Mouse (Mus musculus) megakaryocyte, adult 5-6 weeks (primary cell): Measurements from ENCODE around the gene Clec4e. TPM values are rescaled to one million over a fixed set of nuclear protein-coding genes. Genes with fewer than 3 reads are reported as not detected.
"Not testable (repeated sequence)": the region's sequence is repeated elsewhere in the genome, so short reads cannot be mapped to it uniquely, and the experiment has no call there.

Source experiments
- ATAC-seq: 2 replicates; pipeline ENCODE4 v1.8.0; 2016; ENCODE audit warnings: mild to moderate bottlenecking, inconsistent platforms; ENCODE audit not compliant: poor library complexity, severe bottlenecking
- total RNA-seq, 2 experiments: library from RNA; stranded (forward) in 1 of 2; stranded (reverse) in 1 of 2; fragments of 153-499, 151-499 nt in 1 of 2; fragments of 221-1000, 200-1000 nt in 1 of 2; gene quantifications; 2 replicates each; pipeline versions ENCODE4 v1.2.3 to v1.2.4; 2015 to 2017

Gene Clec4e
- total RNA-seq (2015) (44.8 and 44.9 TPM in 2 replicates), total RNA-seq (2017) (43.8 TPM in 2 replicates)

DNA sequence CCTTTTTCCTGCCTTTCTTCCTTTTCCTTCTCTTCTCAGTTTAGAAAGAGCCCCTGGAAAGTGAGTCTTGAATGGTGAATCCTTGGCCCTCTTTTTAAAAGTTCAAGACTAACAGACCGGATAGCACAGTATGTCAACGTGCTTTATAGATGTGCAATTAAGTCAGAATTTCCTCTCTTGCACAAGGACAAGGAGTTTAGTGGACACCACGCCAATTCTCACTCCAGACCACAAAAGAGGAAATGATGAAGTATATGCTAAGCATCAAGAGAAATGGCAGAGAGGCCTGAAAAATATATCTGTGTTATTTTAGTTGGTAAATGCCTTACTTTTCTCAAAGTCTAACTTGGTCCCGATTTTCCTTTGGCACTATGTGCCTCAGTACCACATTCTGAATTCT, at the start of gene Clec4e:
TSS of gene Clec4e (minus strand) at position 118 of the 400 bp plus-strand sequence.
- peak; percentile 82 for ATAC-seq

DNA sequence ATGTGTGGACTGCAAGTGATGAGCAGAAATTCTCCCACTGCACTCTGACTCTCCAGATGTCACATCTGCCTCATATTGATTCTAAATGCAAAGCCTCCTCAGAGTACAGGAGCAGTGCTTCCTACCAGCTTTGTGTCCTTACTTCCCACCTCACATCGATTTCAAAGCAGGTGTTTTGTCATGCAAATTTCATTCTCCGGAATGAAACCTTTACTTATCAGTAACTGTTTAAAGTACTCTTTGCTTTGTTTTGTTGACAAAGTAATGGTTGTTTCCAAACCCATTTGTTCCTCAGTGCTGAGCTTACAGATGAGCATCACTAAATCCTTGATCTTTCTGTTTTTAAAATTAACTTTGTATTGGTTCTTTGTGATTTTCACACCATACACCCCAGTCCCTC, 42.8 kb upstream of the Clec4e start:
- no peak for ATAC-seq

DNA sequence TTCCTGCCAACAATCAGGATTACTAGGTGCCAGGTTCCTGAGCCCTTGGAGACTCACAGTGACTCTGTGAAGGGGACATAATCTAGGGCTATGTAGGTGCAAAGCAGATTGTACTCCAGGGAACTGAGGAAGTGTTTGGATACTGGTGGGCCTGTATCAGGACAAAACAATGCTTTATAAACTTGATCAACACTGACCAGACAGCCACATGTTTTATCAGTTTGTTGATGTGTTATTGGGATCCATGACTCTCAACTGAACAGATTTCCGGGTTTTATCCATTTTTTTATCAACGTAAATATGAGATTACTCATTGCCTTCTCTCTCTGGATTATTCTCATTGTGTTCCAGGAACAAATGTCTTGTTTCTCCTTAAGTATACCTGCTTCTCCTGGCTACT, 18.4 kb upstream of the Clec4e start, which contains the start of gene Vmn2r19:
TSS of gene Vmn2r19 (plus strand) at position 301 of the 400 bp plus-strand sequence.
- no peak for ATAC-seq

DNA sequence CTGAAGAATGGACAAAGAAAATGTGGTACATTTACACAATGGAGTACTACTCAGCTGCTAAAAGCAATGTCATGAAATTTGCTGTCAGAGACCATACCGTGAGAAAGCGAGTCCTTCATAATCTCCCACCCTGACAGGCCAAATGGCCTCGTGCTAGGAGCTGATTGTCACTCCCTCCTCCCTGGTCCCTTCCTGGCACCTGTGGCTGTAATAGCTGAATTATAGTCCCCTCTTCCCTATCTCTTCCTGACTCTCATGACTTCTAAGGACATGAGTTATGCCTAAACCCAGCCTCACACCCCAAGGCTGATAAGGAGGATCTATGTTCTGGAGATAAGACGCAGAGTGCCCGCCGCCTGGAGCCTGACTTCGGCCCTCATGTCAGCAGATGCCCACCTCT, 16.6 kb upstream of the Clec4e start:
- not testable (repeated sequence) for ATAC-seq

DNA sequence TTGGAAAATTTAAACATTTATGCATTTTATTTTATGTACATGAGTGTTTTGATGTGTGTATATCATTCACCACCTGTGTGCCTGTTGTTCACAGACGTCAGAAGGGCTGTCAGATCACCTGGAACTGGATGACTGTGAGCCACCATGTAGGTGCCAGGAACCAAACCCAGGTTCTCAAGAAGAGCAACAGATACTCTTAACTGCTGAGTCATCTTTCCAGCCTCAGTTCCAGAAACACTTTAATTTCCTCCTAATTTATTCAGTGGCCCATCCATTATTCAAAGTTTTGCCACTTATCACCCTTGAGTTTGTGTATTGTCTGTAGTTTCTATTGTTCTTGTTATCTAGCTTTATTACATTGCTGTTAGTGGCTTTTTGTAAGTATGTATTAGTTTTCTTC, 7.0 kb upstream of the Clec4e start:
- no peak for ATAC-seq

DNA sequence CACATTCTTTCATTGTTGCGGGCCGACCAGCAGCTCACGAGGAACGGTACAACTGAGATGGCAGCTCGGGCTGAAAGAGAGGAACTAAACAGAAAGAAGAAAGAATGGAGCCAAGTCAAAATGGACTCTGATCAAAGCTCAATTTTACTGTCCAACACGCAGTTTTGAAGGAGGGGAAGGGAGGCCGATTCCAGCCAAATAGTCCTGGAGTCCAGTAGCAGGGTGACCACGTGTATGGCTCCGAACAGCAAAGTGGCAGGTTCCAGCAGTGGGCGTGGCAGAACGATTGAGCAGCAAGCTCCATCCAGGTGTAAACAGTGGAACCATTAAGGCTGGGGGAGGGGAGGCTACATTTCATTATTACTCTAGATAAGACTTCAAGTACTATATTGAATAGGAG, 3.8 kb upstream of the Clec4e start:
- not testable (repeated sequence) for ATAC-seq

DNA sequence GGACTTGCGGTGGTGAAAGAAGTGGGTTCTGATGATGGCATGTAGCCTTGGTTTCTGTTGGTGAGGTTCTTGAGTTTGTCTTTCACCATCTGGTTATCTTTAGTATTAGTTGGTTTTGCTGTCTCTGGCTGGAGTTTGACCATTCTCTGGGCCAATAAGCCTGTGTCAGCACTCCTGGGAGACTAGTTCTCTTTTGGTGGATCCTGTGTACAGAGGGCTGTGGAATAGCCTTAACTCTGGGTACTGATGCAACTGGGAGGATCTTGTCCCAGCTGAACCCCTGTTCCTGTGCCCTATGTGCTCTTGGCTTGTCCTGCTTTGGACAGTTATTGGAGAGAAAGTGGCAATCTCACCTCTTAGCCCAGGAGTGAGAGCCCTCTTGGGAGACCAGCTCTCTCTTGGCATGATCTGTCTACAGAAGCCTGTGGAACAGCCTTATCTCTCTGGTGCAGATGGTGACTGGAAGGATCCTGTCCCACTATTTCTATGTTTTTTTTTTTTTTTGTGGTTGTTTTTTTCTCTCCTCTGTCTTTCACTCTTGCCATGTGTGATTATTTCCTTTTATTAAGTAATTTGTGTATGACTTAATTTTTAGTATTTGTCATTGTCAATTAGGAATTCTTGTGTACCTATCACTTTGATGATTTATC, 3.2 kb upstream of the Clec4e start:
- ATAC-seq = no peak

DNA sequence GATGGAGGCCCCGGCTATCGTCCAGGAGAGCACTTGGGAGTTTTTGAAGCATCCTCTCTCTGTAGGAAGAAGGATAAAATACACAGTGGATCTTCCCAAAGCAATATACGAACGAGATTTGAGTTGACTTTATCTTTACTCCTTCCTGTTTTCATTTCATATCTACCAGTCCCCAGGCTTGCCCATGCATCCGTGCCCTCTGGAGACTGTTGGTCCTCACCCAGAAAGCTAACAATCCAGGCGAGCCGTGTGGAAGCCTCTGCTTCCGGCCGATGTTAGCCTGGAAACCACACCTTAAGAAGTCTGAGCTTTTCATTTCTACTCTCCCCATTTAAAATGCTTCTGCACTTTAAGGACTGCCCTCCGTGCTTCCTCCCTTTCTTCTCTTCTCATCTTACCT, 739 bp downstream of the Clec4e start:
- ATAC-seq = peak; percentile 34

DNA sequence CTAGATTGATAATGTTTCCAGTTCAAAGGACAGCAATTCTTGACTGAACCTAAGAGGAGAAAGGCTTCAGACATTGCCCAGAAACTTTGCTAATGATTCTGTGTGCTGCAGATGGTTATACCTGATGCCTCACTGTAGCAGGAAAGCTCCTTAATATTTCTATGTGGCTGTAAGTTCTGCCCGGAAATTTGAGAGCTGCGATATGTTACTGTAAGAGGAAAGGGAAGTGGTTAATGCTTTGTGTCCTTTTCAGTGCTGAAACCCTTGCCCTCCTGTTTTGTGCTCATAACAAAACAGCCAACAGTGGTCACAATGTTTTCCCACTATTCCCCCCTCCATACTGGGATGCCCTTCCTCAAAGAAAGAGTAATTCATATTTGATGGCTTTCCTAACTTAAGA, 3.4 kb downstream of the Clec4e start:
- peak; percentile 37 for ATAC-seq

DNA sequence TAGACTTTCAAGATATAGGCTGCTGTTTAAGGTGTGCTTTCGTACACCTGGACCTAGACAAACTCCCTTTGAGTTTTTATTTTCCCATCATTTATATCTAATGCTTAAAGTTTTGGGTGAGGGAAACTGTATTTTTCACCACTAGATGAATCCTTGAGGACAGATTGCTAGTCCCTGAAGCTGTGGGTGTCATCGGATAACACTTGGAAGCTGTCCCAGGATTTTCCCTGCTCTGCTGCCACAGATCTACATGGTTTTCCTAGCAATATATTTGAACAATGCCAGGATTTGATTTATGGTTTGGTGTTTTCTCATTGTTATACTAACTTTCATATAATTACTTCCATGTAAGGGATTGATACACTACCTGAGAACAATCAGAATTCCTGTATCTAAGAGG, 10.2 kb downstream of the Clec4e start:
- no peak for ATAC-seq

DNA sequence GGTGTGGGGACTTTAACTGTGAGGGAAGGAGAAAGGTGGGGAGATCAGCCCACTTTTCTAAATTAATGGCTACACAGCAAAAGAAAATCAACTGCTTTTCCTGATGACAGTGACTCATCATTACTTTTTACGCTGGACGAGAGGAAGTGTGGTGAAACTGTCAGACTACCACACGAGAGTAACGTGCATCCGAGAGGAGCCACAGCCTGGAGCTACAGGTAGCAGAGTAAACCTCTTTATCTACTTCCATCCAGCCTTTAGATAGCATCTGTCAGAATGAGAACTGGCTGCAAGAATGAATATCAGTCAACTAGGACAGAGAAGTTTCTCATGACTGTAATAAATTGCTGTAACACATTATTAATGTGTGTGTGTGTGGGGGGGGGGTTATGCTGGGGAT, 22.7 kb downstream of the Clec4e start:
- ATAC-seq = peak; percentile 61

DNA sequence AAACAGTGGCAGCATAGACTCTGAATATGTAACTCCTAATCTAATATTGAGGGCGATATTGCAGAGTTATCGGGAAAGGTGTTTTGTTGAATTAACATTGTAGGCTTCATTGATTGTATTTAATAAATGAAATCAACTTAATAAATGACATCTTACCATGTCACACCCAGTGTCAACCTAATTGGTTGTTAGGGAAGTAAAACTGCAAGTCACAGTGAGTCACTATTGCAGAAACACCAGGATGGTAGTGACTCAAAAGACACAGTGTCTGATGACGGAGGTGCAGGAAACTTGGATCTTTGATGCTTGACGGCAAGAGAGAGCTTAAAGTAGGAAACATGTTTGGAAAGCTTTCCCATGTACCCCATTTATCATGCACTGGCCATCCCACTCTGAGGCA, 23.9 kb downstream of the Clec4e start:
- peak; percentile 79 for ATAC-seq

DNA sequence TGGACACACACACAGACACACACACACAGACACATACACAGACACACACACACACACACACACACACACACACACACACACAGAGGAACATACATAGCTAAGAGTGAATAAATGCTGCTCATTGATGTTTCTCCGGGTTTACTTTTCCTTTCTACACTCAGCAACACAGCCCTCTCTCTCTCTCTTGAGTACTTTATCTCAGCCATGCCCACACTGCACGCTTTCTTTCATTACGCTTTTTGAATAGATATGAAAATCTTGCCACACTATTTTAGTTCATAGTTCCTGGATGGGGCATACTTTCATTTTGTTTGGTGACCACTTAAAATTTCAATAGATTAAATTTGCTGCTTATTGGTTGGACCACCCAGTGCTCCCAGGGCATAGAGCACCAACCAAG, 25.5 kb downstream of the Clec4e start:
- ATAC-seq = no peak

DNA sequence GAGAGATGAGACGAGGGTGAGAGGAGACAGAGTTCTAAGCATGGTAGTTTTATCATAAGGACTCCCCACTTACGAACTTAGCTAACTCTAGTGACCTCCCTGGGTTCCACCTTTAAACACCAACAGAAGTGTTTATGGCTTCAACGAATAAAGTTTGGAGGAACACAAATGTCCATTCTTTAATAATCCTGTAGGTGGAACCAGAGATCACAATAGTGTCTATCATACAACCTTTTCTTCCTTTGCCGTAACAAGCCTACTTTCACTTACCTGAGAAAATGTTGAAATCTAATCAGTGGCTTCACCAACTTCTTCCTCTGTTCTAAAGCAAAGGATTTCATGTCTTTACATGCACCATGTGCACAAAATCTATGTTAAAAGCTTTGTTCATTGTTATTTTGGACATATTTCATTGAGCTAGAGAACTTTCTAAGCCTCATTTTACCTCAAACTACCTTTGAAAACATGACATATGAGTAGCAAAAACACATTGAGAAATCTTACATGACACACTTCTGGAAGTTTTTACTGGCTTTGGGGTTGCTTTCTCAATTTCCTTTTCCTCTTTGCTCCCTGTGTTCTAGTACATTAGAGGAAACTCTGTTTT, 28.0 kb downstream of the Clec4e start, which contains the start of gene Clec4d:
TSS of gene Clec4d (plus strand) at position 557 of the 607 bp plus-strand sequence.
- peak; percentile 34 for ATAC-seq

DNA sequence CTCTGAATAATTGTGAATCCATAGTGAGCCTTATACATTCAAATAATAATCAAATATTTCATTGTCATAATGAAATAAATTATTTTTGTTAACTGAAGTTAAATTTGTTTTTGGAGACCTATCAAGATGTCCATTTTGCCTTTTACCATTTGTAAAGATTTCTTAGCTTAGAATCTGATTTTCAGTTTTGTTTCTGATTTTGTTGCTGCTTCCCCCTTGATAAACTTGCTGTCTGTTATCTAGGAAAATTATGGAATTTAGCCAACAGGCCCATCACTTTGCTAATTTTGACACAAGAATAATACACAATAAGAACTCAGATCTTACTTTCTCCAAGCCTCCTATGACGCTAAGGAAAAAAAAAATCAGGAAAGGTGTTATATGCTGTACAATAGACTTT, 28.8 kb downstream of the Clec4e start:
- no peak for ATAC-seq

DNA sequence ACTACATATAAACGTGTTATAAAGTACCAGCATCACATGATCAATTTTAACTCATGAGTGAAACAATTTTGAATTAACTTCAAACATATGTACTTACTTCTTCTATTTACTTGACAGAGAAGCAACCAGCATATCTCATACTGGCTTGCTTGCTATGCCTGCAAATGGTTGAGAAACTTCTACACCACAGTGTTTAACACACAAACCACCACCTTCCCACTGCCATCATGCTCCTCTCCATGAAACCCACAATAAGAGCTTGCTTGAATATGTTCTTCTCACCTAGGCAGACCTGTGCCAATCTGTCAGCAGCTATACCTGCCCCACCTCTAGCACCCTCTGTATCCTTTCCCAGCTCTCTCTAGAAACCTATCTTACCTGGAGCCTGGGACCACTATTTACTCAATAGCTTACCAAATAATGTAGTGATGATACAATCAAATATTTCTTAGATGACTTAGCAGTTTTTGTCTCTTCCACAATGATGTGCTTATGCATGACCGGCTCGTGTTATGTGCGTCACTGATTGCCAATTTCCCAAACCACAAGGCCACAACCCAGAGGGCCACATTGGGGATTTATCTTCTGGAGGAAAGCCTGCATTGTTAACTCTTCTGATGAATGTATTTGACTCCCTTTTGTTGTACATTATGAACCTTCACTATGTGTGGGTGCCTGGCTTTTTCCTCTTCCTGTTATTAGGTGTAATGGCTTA, 29.6 kb downstream of the Clec4e start:
- ATAC-seq = peak; percentile 71

DNA sequence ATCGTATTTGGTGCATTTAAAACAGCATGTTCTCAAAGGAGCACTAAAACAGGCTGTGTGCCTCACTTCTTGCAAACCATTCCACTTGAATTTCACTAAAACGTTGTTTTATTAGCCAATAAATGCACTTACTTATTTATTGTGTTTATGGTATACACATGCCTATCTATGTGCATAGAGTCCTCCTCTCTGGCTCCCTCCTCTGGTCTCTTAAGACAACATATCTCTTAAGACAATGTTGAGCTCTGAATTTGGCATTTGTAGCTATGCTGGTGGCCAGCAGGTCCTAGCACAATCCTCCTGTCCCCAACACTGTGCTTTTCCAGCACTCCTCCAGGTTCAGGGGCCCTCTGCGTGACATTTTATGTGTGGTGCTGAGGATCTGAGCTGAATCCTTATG, 30.7 kb downstream of the Clec4e start:
- no peak for ATAC-seq

DNA sequence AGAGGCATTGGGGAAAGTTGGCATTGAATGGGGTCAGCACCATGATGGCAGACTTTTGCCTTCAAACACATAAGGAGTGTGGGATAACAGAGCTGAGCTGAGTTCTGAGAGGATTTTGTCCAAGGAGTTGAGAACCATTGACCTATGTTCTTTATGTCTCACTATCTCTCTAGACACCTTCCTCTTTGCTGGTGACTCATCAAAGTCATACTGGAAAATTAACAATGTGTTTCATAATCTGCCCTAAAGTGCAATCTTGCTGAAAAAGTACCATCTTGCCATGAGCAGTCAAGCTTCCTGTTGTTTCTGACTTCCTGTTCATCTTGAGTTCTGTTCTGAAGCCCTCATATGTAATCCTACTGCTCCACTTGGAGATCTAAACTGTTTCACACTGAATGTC, 36.9 kb downstream of the Clec4e start:
- ATAC-seq = peak; percentile 95

DNA sequence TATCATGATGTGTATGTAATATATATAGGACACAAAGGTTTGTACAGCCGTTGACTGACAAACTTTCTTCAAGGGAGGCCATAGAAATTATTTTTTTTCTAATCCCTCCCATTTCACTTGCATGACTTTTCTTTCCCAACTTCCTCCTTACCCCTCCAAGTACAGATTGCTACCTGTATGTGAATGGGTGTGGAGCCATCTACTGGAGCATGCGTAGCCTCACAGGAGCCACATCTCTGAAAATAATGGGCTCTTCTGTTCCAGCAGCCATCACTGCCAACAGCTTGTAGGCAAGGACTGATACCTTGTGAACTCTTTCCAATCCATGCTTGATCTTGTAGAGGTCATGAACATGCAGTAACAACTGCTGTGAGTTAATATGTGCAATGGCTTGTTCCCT, 40.8 kb downstream of the Clec4e start:
- ATAC-seq = peak; percentile 62

DNA sequence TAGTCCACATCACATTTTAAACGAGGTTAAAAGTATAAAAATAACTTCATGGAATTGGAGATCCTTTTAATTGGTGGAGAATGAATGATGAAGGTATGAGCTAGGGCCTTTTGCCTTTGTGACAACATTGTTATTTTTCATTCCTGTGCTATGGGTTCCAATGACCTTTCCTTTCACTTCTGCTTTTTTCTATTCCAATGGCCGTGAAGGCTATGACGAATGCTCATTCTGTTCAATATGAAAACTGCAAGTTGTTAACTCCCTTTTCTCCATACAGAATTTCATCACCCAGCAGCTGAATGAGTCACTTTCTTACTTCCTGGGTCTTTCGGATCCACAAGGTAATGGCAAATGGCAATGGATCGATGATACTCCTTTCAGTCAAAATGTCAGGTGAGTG, 45.5 kb downstream of the Clec4e start:
- peak; percentile 85 for ATAC-seq

DNA sequence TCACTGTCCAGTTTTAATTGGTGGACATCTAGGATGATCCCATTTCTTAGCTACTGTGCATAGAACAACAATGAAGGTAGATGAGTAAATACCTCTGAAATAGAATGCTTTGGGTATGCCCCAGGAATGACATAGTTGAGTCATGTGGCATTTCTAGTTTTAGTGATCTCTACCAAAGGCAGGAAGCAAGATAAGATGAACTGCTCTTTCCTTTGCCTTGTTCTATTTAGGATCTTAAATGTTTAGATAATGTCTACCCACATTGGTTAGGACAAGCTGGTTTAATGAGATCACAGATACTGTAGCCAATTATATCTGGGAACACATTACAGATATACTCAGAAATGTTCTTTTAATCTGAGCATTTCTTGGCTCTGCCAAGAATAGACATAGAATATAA, 52.1 kb downstream of the Clec4e start:
- ATAC-seq = no peak
